ENCODE assay signal across 8 mouse cellular contexts in genomic region chr7:110122565-110123422, GRCm38 (mm10). TPM values are rescaled to one million over a fixed set of nuclear protein-coding genes. Genes with fewer than 3 reads are reported as not detected.
DNase-seq lines count a peak whose midpoint lies in the region; ATAC-seq and TF ChIP-seq lines count a peak whose summit lies in the region.

No protein-coding gene starts in this region.

- under 1% methylated on average over 74 of the region's 74 CpGs for WGBS in forebrain, embryonic 10.5 days
- under 1% methylated on average over 74 of the region's 74 CpGs for WGBS in heart, embryonic 15.5 days
- under 1% methylated on average over 74 of the region's 74 CpGs for WGBS in liver, embryonic 15.5 days (ENCODE audit: insufficient replicate concordance)
- under 1% methylated on average over 68 of the region's 74 CpGs for WGBS in neural tube, embryonic 15.5 days

- ATAC-seq in heart, embryonic 15.5 days (replicated peaks; ENCODE audit: insufficient number of reproducible peaks, insufficient read depth, low FRiP score, low read depth): peak; percentile 4
- ATAC-seq in liver, embryonic 15.5 days (ENCODE audit: insufficient read depth): peak; percentile 10
- ATAC-seq in neural tube, embryonic 15.5 days (ENCODE audit: low FRiP score): peak; percentile 40

- H3K9ac ChIP-seq in heart, embryonic 15.5 days: peak overlapping the region; percentile 94
- H3K9ac ChIP-seq in liver, embryonic 15.5 days: peak overlapping the region; percentile 89
- H3K9ac ChIP-seq in neural tube, embryonic 15.5 days (replicated peaks): peak overlapping the region; percentile 62

- H3K27me3 ChIP-seq in E14TG2a.4 (ENCODE audit: insufficient read depth, low read length): no peaks in the 10 kb centered on the region
- no peaks in the 10 kb centered on the region for H3K27me3 ChIP-seq in forebrain, embryonic 10.5 days (ENCODE audit: poor library complexity, severe bottlenecking)
- H3K27me3 ChIP-seq in heart, embryonic 15.5 days: no peaks in the 10 kb centered on the region
- no peaks in the 10 kb centered on the region for H3K27me3 ChIP-seq in liver, embryonic 15.5 days
- H3K27me3 ChIP-seq in neural tube, embryonic 15.5 days (replicated peaks): no peaks in the 10 kb centered on the region

- peak overlapping the region; percentile 66 for H3K4me2 ChIP-seq in heart, embryonic 15.5 days
- H3K4me2 ChIP-seq in liver, embryonic 15.5 days: peak overlapping the region; percentile 85
- H3K4me2 ChIP-seq in neural tube, embryonic 15.5 days: peak overlapping the region; percentile 92

- TF ChIP-seq CTCF in E14TG2a.4 (conservative IDR thresholded peaks at IDR 0.05; ENCODE audit: low read length): no peak
- TF ChIP-seq CTCF in brain, embryonic 14.5 days (IDR thresholded peaks at IDR 0.05; ENCODE audit: borderline replicate concordance, extremely low read depth, insufficient read depth, insufficient read length): no peak

- peak overlapping the region; percentile 95 for H3K4me3 ChIP-seq in E14TG2a.4 (replicated peaks; ENCODE audit: low read length)
- peak overlapping the region; percentile 98 for H3K4me3 ChIP-seq in forebrain, embryonic 10.5 days
- H3K4me3 ChIP-seq in heart, embryonic 15.5 days: peak overlapping the region; percentile 98
- H3K4me3 ChIP-seq in liver, embryonic 15.5 days (replicated peaks): peak overlapping the region; percentile 99
- H3K4me3 ChIP-seq in neural tube, embryonic 15.5 days (replicated peaks): peak overlapping the region; percentile 91

- peak overlapping the region; percentile 98 for H3K27ac ChIP-seq in forebrain, embryonic 10.5 days
- H3K27ac ChIP-seq in heart, embryonic 15.5 days: peak overlapping the region; percentile 98
- H3K27ac ChIP-seq in liver, embryonic 15.5 days (replicated peaks): peak overlapping the region; percentile 93
- H3K27ac ChIP-seq in neural tube, embryonic 15.5 days (replicated peaks): peak overlapping the region; percentile 79

- TF ChIP-seq POLR2A in brain, embryonic 14.5 days (IDR thresholded peaks at IDR 0.05; ENCODE audit: borderline replicate concordance, extremely low read depth, insufficient read depth, insufficient read length, poor library complexity, severe bottlenecking): no peak

- no peaks in the 10 kb centered on the region for H3K9me3 ChIP-seq in E14TG2a.4 (ENCODE audit: low read length)
- H3K9me3 ChIP-seq in forebrain, embryonic 10.5 days: no peaks in the 10 kb centered on the region
- no peaks in the 10 kb centered on the region for H3K9me3 ChIP-seq in heart, embryonic 15.5 days (replicated peaks)
- H3K9me3 ChIP-seq in liver, embryonic 15.5 days (replicated peaks): no peaks in the 10 kb centered on the region
- H3K9me3 ChIP-seq in neural tube, embryonic 15.5 days (replicated peaks): no peaks in the 10 kb centered on the region

- peak; percentile 82 for DNase-seq in brain, embryonic 14.5 days (ENCODE audit: low read depth)
- no peak for DNase-seq in forebrain, embryonic 10.5 days (ENCODE audit: extremely low spot score, low spot score)
- peak; percentile 81 for DNase-seq in kidney, postnatal 14 days
- DNase-seq in thymus, postnatal 14 days: peak; percentile 74

- H3K4me1 ChIP-seq in E14TG2a.4 (replicated peaks; ENCODE audit: low read depth, low read length): peaks cover 61% of the 10 kb centered on the region
- H3K4me1 ChIP-seq in forebrain, embryonic 10.5 days: peaks cover 29% of the 10 kb centered on the region
- peaks cover 22% of the 10 kb centered on the region for H3K4me1 ChIP-seq in heart, embryonic 15.5 days (replicated peaks)
- peaks cover 28% of the 10 kb centered on the region for H3K4me1 ChIP-seq in liver, embryonic 15.5 days (replicated peaks)
- H3K4me1 ChIP-seq in neural tube, embryonic 15.5 days: peaks cover 12% of the 10 kb centered on the region

- H3K36me3 ChIP-seq in E14TG2a.4 (ENCODE audit: insufficient read depth, low read length): peaks cover 36% of the 10 kb centered on the region
- H3K36me3 ChIP-seq in forebrain, embryonic 10.5 days (replicated peaks): peaks cover 34% of the 10 kb centered on the region
- H3K36me3 ChIP-seq in heart, embryonic 15.5 days: peaks cover 8% of the 10 kb centered on the region
- H3K36me3 ChIP-seq in liver, embryonic 15.5 days (replicated peaks): peaks cover 17% of the 10 kb centered on the region
- H3K36me3 ChIP-seq in neural tube, embryonic 15.5 days: no peaks in the 10 kb centered on the region

RNA-seq across cellular contexts. Expression of gene Wee1, which starts 0.9 kb away (rescaled TPM):
- 10.3 and 14.2 TPM in 2 replicates for polyA plus RNA-seq in brain, embryonic 14.5 days (2012; rRNA removed)
- polyA plus RNA-seq in forebrain, embryonic 10.5 days (2016; fragmentation: Nextera tagmentation; extraction: Ambion mirVana): 28.9 and 29.0 TPM in 2 replicates
- polyA plus RNA-seq in heart, embryonic 15.5 days (2015; fragmentation: Nextera tagmentation; extraction: Ambion mirVana): 22.5 and 25.5 TPM in 2 replicates
- 9.0 and 9.1 TPM in 2 replicates for polyA plus RNA-seq in liver, embryonic 15.5 days (2015; fragmentation: Nextera tagmentation; extraction: Ambion mirVana)
- polyA plus RNA-seq in neural tube, embryonic 15.5 days (2015; fragmentation: Nextera tagmentation; extraction: Ambion mirVana): 5.4 and 8.6 TPM in 2 replicates
